8 mouse cellular contexts compared by ENCODE assay signal in genomic region chr3:51416364-51417134, GRCm38 (mm10). TPM values are rescaled to one million over a fixed set of nuclear protein-coding genes. Genes with fewer than 3 reads are reported as not detected.
A peak's percentile ranks its signal among the peaks of the same experiment; 100 is the strongest.
DNase-seq lines count a peak whose midpoint lies in the region; ATAC-seq lines count a peak whose summit lies in the region.

No protein-coding gene starts in this region.

- peak; percentile 15 to 52 for DNase-seq in urinary bladder, adult 18-20 months (ENCODE audit: low spot score in 2 of 2)
- no peak for DNase-seq in urinary bladder, postnatal 10 days (ENCODE audit: low spot score)
- DNase-seq in embryo, embryonic 10 days (ENCODE audit: low spot score): peak; percentile 44
- DNase-seq in gastrocnemius, postnatal 25 days: peak; percentile 53
- DNase-seq in midbrain, embryonic 14.5 days: peak; percentile 52

- H3K9ac ChIP-seq in limb, embryonic 15.5 days: peak overlapping the region; percentile 93
- peak overlapping the region; percentile 89 for H3K9ac ChIP-seq in midbrain, embryonic 14.5 days (replicated peaks; ENCODE audit: low read length)
- H3K9ac ChIP-seq in stomach, embryonic 15.5 days: peak overlapping the region; percentile 92

- H3K4me3 ChIP-seq in limb, embryonic 15.5 days: peak overlapping the region; percentile 99
- peak overlapping the region; percentile 93 for H3K4me3 ChIP-seq in midbrain, embryonic 14.5 days (replicated peaks; ENCODE audit: low read depth, low read length)
- peak overlapping the region; percentile 94 for H3K4me3 ChIP-seq in stomach, embryonic 15.5 days (replicated peaks)

- peak overlapping the region; percentile 95 for H3K27ac ChIP-seq in limb, embryonic 15.5 days
- H3K27ac ChIP-seq in midbrain, embryonic 14.5 days (replicated peaks; ENCODE audit: low read depth, low read length): peak overlapping the region; percentile 92
- H3K27ac ChIP-seq in stomach, embryonic 15.5 days: peak overlapping the region; percentile 95

- WGBS in limb, embryonic 15.5 days: under 1% methylated on average over 57 of the region's 68 CpGs
- under 1% methylated on average over 65 of the region's 68 CpGs for WGBS in midbrain, embryonic 14.5 days
- under 1% methylated on average over 51 of the region's 68 CpGs for WGBS in stomach, embryonic 15.5 days

- H3K36me3 ChIP-seq in limb, embryonic 15.5 days: no peaks in the 10 kb centered on the region
- no peaks in the 10 kb centered on the region for H3K36me3 ChIP-seq in midbrain, embryonic 14.5 days (ENCODE audit: control insufficient read depth, insufficient read depth, low read length)
- no peaks in the 10 kb centered on the region for H3K36me3 ChIP-seq in stomach, embryonic 15.5 days

- H3K4me2 ChIP-seq in limb, embryonic 15.5 days: peak overlapping the region; percentile 52
- peak overlapping the region; percentile 85 for H3K4me2 ChIP-seq in midbrain, embryonic 14.5 days (ENCODE audit: low read length)
- H3K4me2 ChIP-seq in stomach, embryonic 15.5 days: peak overlapping the region; percentile 66

- H3K9me3 ChIP-seq in limb, embryonic 15.5 days: no peaks in the 10 kb centered on the region
- H3K9me3 ChIP-seq in midbrain, embryonic 14.5 days (ENCODE audit: control insufficient read depth, low read length): no peaks in the 10 kb centered on the region
- no peaks in the 10 kb centered on the region for H3K9me3 ChIP-seq in stomach, embryonic 15.5 days

- H3K4me1 ChIP-seq in limb, embryonic 15.5 days: peaks cover 16% of the 10 kb centered on the region
- peaks cover 27% of the 10 kb centered on the region for H3K4me1 ChIP-seq in midbrain, embryonic 14.5 days (ENCODE audit: control insufficient read depth, insufficient read depth, low read length)
- H3K4me1 ChIP-seq in stomach, embryonic 15.5 days: peaks cover 15% of the 10 kb centered on the region

- peak; percentile 52 for ATAC-seq in inflammation-experienced regulatory T-cells, adult 6 months
- peak; percentile 49 for ATAC-seq in limb, embryonic 15.5 days (ENCODE audit: insufficient number of reproducible peaks, low FRiP score, low TSS enrichment, low read depth)
- ATAC-seq in midbrain, embryonic 14.5 days (ENCODE audit: low FRiP score, low TSS enrichment): peak; percentile 66
- peak; percentile 44; the same call in 1 of the 2 replicates for ATAC-seq in stomach, embryonic 15.5 days (ENCODE audit: insufficient read depth, low FRiP score, low read depth)

- H3K27me3 ChIP-seq in limb, embryonic 15.5 days: no peaks in the 10 kb centered on the region
- H3K27me3 ChIP-seq in midbrain, embryonic 14.5 days (ENCODE audit: control insufficient read depth, insufficient read depth, low read length): no peaks in the 10 kb centered on the region
- no peaks in the 10 kb centered on the region for H3K27me3 ChIP-seq in stomach, embryonic 15.5 days (replicated peaks)

RNA-seq across cellular contexts. Expression of gene Naa15, which starts 1.6 kb away (rescaled TPM):
- total RNA-seq in gastrocnemius, postnatal 25 days (2021): 10 to 100 TPM; 39.6 to 48.4 TPM
- polyA plus RNA-seq in inflammation-experienced regulatory T-cells, adult 6 months (2017; shearing (Covaris generic)): 10 to 100 TPM; 24.0 to 37.7 (median 30.3) TPM
- 41.1 and 46.5 TPM in 2 replicates for polyA plus RNA-seq in limb, embryonic 15.5 days (2015; fragmentation: Nextera tagmentation; extraction: Ambion mirVana)
- polyA plus RNA-seq in midbrain, embryonic 14.5 days (2014; fragmentation: Nextera tagmentation; extraction: Ambion mirVana): 37.9 and 41.5 TPM in 2 replicates
- polyA plus RNA-seq in stomach, embryonic 15.5 days (2015; fragmentation: Nextera tagmentation; extraction: Ambion mirVana): 43.8 and 49.9 TPM in 2 replicates

RNA-seq across cellular contexts. Expression of gene Ndufc1, which starts 7.8 kb away (rescaled TPM):
- total RNA-seq in gastrocnemius, postnatal 25 days (2021): 1,000 to 10,000 TPM; 1,156 to 1,193 TPM
- polyA plus RNA-seq in inflammation-experienced regulatory T-cells, adult 6 months (2017; shearing (Covaris generic)): 100 to 1,000 TPM; 222 to 324 (median 265) TPM
- 577 and 625 TPM in 2 replicates for polyA plus RNA-seq in limb, embryonic 15.5 days (2015; fragmentation: Nextera tagmentation; extraction: Ambion mirVana)
- polyA plus RNA-seq in midbrain, embryonic 14.5 days (2014; fragmentation: Nextera tagmentation; extraction: Ambion mirVana): 796 and 925 TPM in 2 replicates
- polyA plus RNA-seq in stomach, embryonic 15.5 days (2015; fragmentation: Nextera tagmentation; extraction: Ambion mirVana): 709 and 792 TPM in 2 replicates

RNA-seq across cellular contexts. Expression of gene Mgarp, which starts 20.0 kb away (rescaled TPM):
- total RNA-seq in gastrocnemius, postnatal 25 days (2021): not detected
- 1 to 10 TPM in 1 of 3 experiments, under 1 TPM in 1, not detected in 1; 0.78 to 1.2 TPM for polyA plus RNA-seq in inflammation-experienced regulatory T-cells, adult 6 months (2017; shearing (Covaris generic))
- polyA plus RNA-seq in limb, embryonic 15.5 days (2015; fragmentation: Nextera tagmentation; extraction: Ambion mirVana): 6.7 TPM in 2 replicates
- 2.6 and 4.6 TPM in 2 replicates for polyA plus RNA-seq in midbrain, embryonic 14.5 days (2014; fragmentation: Nextera tagmentation; extraction: Ambion mirVana)
- polyA plus RNA-seq in stomach, embryonic 15.5 days (2015; fragmentation: Nextera tagmentation; extraction: Ambion mirVana): 3.8 and 4.0 TPM in 2 replicates
